Mouse (Mus musculus) heart, postnatal 36 days (tissue): Measurements from ENCODE around the gene Cdh13. TPM values are rescaled to one million over a fixed set of nuclear protein-coding genes. Genes with fewer than 3 reads are reported as not detected.

Experiments used
- DNase-seq, 2 experiments: peaks; one replicate each; pipeline ENCODE4 v3.0.0; 2021 to 2022
- intact Hi-C: fragments of 180-260 bp; cut with DNase I; formaldehyde crosslinking; loops from one replicate; pipeline ENCODE4 v1.15.1; 2025
- total RNA-seq, 2 experiments: library from RNA; stranded (reverse); gene quantifications; 2 replicates each; pipeline ENCODE4 v1.2.3; 2021

Gene Cdh13
- total RNA-seq, result 100 to 1,000 TPM; 182 to 204 TPM

DNA sequence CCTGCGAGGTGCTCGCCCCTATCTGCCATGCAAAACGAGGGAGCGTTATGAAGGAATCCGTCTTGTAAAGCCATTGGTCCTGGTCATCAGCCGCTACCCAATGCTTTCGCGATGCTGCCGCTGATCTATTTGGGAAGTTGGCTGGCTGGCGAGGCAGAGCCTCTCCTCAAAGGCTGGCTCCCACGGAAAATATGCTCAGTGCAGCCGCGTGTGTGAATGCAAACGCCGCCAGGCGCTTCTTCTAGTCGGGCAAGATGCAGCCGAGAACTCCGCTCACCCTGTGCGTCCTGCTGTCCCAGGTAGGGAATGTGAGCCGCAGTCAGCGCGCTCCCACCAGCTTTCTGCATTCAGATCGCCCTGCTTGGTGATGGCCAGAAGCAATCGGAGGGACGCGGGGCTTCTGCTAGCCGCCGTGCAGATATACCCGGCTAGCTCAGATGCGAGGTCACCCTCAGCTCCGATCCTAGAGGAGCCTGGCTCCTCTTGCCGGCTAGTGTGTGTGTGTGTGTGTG, at the start of gene Cdh13:
Gene Cdh13 (plus strand): TSS at position 134 of the 512 bp plus-strand sequence.
- DNase-seq, result peak; percentile 61 to 67
- intact Hi-C loops, result loop anchor here (10.0 kb wide), 1 partner anchor 781 kb away; no protein-coding TSS in a partner anchor

DNA sequence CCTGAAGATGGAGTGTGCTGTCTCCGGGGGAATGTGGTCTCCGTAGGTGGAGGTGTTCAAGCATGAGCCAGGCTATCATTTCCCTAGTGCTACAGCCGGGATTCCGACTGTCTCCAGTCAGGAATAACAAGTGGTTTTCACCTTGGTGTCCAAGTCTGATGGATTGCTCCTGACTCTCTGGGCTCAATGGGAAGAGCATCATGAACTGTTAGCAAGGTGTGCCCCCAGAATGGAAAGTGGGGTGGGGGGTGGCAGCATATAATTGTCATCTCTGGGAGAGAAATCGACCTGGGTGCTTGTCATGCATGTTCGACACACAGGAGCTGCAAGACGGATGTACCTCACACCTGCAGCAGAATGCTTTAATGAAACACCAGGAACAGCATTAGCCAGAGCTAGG, 47.9 kb upstream of the Cdh13 start:
- intact Hi-C loops, result loop anchor here (2.0 to 5.0 kb wide), 3 partner anchors 305 to 588 kb away; no protein-coding TSS in a partner anchor
- DNase-seq, result no peak

DNA sequence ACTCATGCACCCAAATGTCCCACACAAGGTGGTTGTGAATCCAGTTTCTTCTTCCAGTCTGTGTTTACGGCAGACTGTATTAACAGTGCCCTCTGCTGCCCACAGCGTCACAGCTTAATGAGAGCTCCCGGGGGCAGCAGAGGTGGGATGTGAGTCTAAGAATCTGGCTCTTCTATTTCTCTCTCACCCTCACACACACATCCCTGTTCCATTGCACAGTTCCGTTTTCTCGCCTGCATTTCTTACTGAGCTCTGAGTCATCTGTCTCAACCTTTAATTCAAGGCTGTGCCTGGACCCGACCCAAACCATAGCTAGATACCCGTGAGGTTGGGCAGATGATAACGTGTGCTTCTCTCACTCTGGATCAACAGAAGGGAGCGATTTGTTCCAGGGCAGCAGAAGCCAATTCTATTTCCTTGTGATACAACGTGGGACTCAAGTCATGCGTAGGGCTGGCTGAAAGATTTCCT, 46.3 kb upstream of the Cdh13 start:
- peak; percentile 20 to 37 for DNase-seq
- intact Hi-C loops, result loop anchor here (2.0 to 5.0 kb wide), 3 partner anchors 306 to 590 kb away; no protein-coding TSS in a partner anchor

DNA sequence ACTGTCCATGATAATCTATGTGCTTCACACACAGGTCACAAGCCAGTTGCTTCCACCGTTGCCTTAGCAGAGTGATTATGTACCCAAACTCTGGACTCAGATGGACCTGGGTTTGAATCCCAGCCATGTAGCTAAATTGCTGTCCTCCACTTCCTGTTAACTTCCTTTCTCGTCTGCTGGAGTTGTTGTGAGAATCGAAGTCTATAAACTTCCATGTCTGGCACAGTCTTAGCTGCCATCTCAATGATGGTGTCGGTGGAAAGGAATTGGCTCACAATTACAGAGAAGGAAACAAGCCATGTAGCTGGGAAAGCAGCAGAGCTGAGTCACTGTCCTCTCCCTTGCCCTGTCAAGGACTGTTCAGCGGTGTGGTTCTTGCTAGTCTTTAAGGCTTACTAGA, 45.4 kb upstream of the Cdh13 start:
- no peak for DNase-seq
- intact Hi-C loops, result loop anchor here (5.0 kb wide), 2 partner anchors 466 to 591 kb away; no protein-coding TSS in a partner anchor

DNA sequence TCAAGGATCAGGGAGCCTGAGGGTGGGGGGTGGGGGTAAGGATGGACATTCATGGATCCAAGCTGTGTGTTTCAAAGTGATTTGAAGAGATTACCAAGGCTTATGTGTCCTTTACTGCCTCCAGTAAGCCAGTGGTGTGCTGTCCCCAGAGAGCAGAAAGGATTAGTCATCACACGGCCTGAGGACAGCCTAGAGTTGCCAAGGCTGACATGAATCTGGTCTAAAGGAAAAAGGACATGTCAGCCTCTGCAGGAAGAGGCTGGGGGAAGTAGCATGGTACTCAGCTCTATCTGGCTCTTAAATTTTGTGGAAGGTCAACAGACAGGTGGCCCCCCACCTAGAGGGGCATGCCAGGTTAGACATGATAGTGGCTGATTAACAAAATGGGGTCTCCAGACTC, 44.3 kb upstream of the Cdh13 start:
- no peak for DNase-seq
- intact Hi-C loops, result loop anchor here (5.0 kb wide), 2 partner anchors 467 to 592 kb away; no protein-coding TSS in a partner anchor

DNA sequence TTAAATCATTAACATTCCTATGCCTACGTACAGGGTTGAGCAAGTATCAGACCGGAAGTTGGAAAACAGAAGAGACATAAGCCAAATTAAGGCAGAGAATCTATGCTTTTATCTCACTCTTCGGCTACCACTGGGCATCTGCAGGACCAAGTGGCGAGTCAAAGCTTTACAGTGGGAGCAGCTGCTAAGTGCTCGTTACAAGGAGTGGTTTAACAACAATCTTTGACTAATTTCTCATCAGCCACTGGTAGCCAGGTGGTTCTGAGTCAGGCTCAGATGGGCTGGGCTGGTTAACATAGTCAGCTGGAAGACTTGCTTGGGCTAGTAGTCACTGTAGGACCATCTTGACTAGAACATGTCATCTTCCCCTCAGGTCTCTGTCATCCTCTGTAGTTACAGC, 34.2 kb upstream of the Cdh13 start:
- no peak for DNase-seq
- intact Hi-C loops, result no loop called here

DNA sequence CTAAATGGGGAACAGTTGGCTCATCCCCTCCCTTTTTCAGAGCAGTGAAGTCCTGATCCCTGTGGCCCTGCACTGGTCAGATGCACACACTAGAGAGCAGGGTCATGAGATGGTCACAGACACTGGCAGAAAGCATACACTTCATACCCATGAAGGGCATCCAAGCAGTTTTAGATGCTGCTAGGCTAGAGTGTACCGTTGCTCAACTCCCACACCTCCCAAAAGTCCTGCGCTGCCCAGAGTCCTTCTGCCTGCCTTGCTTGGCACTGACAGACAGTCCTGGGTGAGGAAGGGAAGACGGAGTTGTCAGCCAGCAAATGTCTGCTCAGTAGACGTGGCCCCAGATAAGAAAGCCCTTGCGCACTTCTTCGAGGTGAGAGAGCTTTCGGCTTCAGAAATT, 33.6 kb upstream of the Cdh13 start:
- DNase-seq, result no peak
- intact Hi-C loops, result no loop called here

DNA sequence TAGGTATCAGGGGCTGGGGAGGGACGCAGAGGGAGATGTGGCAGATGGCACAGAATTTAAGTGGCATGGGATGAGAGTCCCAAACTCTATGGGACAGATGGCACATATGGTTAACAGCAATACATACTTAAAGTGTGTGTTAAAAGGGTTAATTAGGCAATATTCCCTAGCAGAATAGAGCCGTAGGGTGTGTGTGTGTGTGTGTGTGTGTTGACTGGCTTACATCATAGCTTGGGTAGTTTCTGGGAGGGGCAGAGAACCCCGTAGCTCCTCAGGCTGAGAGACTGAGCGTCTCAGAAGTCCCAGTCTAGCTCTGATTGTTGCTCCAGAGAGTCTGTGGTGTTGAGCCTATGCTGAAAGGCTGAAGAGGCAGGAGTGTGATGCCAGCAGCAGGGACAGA, 20.4 kb upstream of the Cdh13 start:
- intact Hi-C loops, result no loop called here
- DNase-seq, result no peak

DNA sequence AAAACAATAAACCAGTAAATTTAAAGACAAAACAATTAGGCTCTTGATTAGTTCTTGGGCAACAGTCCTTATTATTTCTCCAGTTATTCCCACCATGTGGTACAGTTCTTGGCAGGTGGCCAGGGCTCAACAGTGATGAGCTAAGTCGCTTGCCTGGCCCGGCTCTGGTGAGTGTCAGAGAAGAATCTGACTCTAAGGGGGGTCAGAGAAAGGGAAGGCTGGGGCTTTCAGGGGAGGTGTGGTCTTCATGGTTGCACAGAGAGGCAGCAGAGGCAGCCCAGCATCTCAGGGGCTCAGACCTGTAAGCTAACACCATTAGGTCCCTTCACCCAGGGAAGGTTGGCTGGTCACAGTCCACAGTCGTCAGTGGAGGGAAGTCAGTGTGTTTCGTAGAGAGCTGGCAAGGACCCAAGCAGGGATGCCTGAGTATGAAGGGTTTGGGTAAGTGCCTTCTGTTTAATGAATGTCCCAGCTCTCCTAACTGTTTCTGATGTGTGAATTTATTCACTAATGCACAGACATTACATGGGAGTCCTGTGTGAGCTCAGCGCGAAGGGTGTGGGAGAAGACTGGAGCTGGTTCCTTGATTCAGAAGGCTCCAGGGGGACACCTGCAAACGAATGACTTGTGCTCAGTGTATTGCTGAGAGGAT, 12.7 kb upstream of the Cdh13 start:
- intact Hi-C loops, result no loop called here

DNA sequence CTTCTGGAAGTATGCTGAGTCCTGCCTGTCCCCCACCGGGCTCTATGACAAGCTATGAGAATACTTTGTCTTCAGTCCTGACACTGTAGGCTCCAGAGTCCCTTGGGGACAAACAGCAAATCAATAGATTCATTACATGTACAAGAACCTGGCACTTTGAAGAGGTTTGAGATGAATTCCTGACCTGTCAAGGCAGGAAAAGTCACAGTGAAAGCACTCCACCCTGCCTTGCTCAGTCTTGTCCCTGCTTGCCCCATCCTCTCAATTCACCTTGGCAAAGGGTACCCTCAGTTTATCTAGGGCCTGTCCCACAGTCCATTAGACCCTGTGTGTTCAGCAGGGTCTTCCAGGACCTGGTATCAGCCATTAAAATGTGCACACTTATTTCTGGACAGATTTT, 11.0 kb upstream of the Cdh13 start:
- intact Hi-C loops, result no loop called here
- no peak for DNase-seq

More for the DNA sequence above, 12.7 kb upstream of the Cdh13 start:
- DNase-seq, result no peak

DNA sequence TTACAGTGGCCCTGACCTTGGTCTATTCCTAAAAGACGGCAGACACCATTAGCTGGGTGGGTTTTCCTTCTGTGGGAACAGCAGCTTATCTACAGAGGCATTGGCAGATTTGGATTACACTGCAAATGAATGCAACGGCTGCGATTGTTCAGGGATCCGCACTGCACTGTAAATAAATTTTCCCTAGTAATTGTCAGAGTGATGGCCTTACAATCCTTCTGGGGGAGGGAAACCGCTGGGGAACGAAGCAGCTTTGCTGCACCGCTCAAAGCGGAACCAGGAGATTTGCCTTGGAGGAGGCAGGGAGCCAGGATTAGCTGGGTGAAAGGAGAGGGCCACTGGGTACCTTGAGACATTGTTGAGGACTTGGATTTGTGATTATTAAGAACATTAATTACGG, 9.3 kb upstream of the Cdh13 start:
- intact Hi-C loops, result no loop called here
- no peak for DNase-seq

DNA sequence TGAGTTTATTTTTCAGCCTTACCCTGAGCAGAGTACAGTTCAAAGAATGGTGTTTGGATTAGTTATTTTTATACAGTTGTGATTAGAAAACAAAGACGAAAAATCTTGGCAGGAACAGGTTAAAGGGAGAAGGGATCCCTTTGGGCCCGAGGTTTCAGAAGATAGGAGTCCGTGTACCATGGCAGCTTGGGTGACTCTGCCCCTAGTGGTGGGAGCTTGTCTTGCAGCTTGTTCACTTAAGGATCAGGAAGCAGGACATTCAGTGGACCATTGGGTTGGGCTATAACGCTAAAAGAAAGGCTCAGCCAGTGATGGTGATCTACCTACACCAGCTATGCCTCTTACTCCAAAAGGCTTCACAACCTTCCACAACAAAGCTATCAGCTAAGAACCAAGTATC, 8.8 kb upstream of the Cdh13 start:
- peak; percentile 67 to 80 for DNase-seq
- intact Hi-C loops, result loop anchor here (5.0 kb wide), 1 partner anchor 342 kb away; no protein-coding TSS in a partner anchor

DNA sequence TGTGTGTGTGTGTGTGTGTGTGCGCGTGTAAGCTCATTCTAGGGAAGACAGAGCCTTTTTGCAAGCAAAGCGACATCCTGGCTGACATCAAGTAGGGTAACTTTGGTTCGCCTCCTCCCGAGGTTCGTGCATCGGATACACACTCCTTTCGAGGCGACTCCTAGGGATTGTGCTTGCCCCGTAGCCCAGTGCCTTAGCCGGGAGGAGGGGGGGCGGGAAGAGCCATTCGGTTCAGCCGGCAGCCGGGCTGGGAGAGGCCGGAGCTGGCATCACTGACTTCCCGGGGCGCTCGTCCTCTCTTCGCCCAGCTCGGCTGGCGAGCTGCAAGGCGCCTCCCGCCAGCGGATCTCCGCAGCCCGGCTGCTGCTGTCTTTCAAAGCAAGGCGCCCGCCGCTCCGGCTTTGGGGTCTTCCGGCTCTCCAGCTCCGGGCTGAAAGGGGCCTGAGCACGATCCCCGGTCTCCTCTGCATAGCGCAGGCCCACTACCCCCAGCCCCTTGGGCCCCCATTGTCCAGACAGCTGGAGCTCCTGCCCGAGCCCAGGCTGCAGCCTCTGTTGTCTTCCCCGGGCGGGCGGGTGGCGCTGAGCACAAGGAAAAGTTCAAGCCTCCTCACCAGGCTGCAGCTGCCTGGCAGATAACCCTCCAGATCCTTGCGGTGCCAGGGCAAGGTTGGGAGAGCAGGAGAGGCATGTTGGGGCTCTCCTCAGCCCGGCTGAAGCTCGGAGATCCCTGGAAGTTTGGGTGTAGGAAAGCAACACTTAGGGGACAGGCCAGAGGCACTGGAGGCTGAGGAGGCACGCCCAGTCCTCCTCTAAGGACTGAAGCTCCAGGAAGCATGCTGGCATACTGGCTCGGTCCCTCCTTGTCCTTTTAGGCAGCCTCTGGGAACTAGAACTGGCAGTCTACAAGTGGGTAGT, 838 bp downstream of the Cdh13 start:
- peak; percentile 53 to 70 for DNase-seq
- intact Hi-C loops, result loop anchor here (5.0 to 10.0 kb wide), 4 partner anchors 93 to 780 kb away; no protein-coding TSS in a partner anchor

DNA sequence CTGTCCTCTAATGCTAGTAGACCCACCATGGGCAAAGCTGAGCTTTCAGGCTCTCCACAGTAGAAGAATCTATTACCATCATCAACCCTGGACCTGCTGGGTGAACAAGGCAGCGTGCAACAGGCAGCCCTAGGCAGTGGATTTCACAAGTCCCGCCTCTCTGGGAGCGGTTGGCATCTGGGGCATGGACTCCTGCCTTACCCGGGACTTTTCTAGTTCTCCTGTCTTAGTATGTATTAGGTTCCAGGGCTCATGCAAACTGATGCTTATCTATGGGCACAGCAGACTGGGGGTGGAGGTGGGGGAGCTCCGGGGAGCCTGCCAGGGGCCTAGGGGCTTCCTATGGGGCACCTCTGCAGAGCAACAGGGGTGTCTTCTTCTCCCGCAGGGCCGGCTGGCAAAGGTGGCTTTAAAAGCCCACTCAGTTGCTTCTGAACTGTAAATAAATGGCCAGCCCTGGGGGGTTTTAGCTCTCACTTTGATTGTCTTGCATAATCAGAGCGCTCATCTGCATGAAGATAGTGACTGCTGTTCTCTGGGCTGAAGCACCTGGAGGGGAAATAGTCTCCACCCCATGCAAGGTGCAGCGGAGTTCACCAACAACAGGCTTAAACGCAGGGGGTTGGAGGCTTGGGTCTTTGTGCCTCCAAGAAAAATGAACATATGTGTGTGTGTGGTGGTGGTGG, 2.2 kb downstream of the Cdh13 start:
- intact Hi-C loops, result loop anchor here (1.0 to 10.0 kb wide), 7 partner anchors 92 to 779 kb away; no protein-coding TSS in a partner anchor
- DNase-seq, result peak; percentile 18 to 32

DNA sequence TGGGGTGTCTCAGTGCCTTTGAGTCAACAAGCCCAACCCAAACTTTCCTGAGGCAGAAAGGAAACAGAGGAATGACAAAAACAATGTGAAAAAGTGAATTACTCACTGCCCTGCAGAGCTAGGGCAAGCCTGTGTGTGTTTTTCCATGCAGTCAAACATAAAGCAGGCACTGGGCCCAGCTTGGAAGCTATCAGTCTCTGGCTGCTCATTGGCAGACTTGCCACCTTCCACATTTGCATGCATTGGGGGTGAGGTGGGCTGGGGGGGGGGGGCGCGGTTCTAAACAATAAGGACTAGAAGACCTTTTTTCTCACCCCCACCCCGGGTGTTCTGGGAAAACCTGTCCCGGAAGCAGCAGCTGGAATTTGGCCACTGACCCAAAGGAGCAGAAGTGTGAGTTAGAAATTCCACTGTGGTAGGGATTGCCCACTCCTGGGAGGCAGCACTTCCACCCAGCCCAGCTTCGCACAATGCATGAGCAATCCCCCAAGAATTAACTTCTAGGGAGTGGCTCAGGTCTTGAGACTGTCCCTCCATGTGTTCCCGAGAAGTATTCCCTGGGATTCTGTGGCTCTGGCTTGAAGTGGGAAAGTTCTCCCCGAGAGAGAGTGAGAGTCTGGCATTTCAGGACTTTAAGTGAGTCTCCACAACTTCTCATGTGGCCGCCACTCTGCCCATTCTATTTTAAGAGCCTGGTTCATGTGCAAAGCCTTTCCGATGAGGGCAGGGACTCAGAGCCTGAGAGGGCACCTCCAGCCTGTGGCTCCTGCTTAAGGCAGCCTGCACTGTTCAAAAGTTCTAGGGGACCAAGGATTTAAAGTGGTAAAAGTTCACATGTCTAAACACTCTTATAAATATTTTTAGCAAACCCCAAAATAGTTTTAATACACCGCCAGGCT, 3.0 kb downstream of the Cdh13 start:
- intact Hi-C loops, result loop anchor here (1.0 to 10.0 kb wide), 7 partner anchors 91 to 778 kb away; no protein-coding TSS in a partner anchor
- DNase-seq, result peak; percentile 55 to 61

DNA sequence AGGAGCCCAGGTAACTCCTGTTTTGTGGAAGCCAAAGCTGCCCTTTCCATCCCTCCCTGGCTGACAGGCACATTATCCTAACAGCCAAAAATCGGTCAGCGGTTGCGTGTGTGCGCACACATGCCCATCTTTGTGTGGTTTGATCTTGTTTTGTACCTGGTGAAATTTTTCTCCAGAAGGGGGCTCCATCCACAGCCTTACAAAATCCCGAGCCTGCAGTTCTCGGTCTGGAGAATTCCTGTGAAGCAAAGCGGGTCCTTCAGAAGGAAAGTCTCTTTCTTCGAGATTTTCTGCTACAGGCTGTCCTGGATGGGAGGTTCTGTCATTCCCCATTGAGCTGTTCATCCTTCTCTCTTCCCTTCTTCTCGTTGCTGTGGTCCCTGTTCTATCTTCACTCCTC, 4.0 kb downstream of the Cdh13 start:
- intact Hi-C loops, result loop anchor here (2.0 to 10.0 kb wide), 6 partner anchors 90 to 777 kb away; no protein-coding TSS in a partner anchor
- DNase-seq, result peak; percentile 40

DNA sequence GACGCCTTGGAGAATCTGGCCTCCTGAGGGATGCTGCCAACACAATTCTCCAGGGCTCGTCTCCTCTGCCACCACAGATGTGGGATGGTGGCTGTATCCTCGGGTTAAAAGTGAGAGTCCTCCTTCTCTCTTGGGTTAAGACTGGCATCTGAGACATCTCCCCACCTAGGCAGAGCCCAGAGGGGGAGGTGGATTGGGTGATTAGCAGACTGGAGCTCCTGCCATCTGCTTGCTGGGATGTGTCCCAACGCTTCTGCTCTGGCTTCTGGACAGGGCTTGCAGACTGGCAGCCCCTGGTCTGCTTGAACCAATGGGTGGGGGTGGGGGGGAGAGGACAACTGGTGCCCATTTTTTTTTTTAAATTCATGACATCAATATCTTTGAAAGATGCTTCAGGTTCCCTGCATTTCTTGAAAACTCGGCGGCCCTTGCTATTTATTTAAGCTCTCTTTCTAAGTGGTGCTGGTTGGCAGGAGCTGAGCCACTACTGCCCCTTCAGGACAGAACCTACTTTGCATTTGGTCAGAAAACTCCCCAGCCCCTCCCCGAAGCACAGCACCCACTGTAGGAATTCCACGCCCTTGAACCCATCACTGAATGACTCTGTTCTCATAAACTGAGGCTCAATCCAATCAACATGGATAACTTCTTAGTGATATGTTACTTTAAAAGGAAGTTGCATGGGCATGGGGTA, 4.9 kb downstream of the Cdh13 start:
- intact Hi-C loops, result loop anchor here (5.0 to 10.0 kb wide), 4 partner anchors 89 to 776 kb away; no protein-coding TSS in a partner anchor
- DNase-seq, result peak in 1 of 2 experiments; percentile 14

DNA sequence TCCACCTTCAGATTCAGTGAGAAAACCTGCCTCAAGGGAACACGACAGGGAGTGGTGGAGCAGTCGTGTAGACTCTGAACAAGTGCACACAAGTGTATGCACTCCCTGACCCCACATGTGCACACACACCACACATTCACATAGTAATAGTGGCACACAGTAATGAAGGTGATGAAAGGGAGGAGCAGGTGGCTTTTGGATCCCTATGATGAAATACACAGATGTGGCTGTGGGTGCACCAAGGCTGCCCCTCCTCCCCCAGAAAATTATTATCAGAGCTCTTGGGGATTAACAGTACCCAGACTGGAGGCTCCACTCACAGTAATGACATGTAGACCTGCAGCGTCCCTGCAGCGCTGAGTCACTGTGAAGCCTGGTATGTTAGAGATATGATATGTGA, 5.6 kb downstream of the Cdh13 start:
- no peak for DNase-seq

More for the DNA sequence above, 5.6 kb downstream of the Cdh13 start:
- intact Hi-C loops, result loop anchor here (5.0 to 10.0 kb wide), 4 partner anchors 88 to 776 kb away; no protein-coding TSS in a partner anchor
